ENCODE assay signal across 8 mouse cellular contexts in the genomic region with DNA sequence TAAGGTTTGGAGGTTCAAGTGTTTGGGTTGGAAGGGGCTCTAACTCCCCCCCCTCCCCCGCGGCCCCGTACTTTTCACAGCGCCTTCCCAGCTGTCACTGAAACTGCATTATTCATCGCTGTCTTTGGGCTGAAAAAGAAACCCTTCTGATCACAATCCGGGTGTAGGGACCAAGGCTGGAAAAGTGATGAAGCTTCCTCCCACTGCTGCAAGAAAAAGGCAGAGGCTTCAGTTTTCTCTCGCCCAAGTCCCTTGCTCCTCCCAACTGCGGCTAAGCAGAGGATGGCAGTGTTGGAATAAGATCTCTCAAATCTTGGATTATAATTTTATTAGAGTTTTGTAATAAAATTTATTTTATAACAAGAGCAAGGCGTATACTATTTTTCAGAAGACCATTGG. TPM values are rescaled to one million over a fixed set of nuclear protein-coding genes. Genes with fewer than 3 reads are reported as not detected.
DNase-seq lines count a peak whose midpoint lies in the region; ATAC-seq and TF ChIP-seq lines count a peak whose summit lies in the region.

No protein-coding gene starts in this region.

- H3K4me3 ChIP-seq in cortical plate, adult 2 months (ENCODE audit: insufficient read depth, low read length), result peak overlapping the region; percentile 18; the same call in 1 of the 2 replicates
- H3K4me3 ChIP-seq in hindbrain, embryonic 15.5 days, result peak overlapping the region; percentile 35
- peak overlapping the region; percentile 38 for H3K4me3 ChIP-seq in midbrain, embryonic 15.5 days

- DNase-seq in kidney, adult 18-20 months, result peak; percentile 6
- no peak for DNase-seq in kidney, postnatal 25 days
- no peak for DNase-seq in MN1 (ENCODE audit: low spot score)
- no peak for DNase-seq in left cerebral cortex, postnatal 36 days (ENCODE audit: low spot score in 2 of 2)
- DNase-seq in frontal cortex, postnatal 14 days (ENCODE audit: low spot score in 2 of 2), result no peak

- 8% methylated on average over 9 of the region's 9 CpGs for WGBS in hindbrain, embryonic 15.5 days
- 13% methylated on average over 9 of the region's 9 CpGs for WGBS in midbrain, embryonic 15.5 days

- intact Hi-C loops in left cerebral cortex, postnatal 36 days (cut with DNase I), result loop anchor here (2.0 kb wide), 1 partner anchor 16 kb away; a partner anchor contains a TSS

- peaks cover 4% of the 10 kb centered on the region for H3K4me1 ChIP-seq in cortical plate, adult 2 months (ENCODE audit: control insufficient read depth, insufficient read depth, low read length)
- H3K4me1 ChIP-seq in hindbrain, embryonic 15.5 days (replicated peaks), result peaks cover 34% of the 10 kb centered on the region
- peaks cover 36% of the 10 kb centered on the region for H3K4me1 ChIP-seq in midbrain, embryonic 15.5 days

- H3K36me3 ChIP-seq in hindbrain, embryonic 15.5 days, result no peaks in the 10 kb centered on the region
- no peaks in the 10 kb centered on the region for H3K36me3 ChIP-seq in midbrain, embryonic 15.5 days (replicated peaks)

- no peak for TF ChIP-seq CTCF in cortical plate, adult 2 months (IDR thresholded peaks at IDR 0.05; ENCODE audit: extremely low read depth, insufficient read depth, low read length)

- ATAC-seq in hindbrain, embryonic 15.5 days (ENCODE audit: low FRiP score, low read depth), result no peak
- peak; percentile 5; the same call in 1 of the 2 replicates for ATAC-seq in midbrain, embryonic 15.5 days (replicated peaks)

- H3K4me2 ChIP-seq in hindbrain, embryonic 15.5 days, result peak overlapping the region; percentile 85
- peak overlapping the region; percentile 81 for H3K4me2 ChIP-seq in midbrain, embryonic 15.5 days

- H3K9ac ChIP-seq in hindbrain, embryonic 15.5 days, result peak overlapping the region; percentile 62
- peak overlapping the region; percentile 64 for H3K9ac ChIP-seq in midbrain, embryonic 15.5 days

- H3K9me3 ChIP-seq in hindbrain, embryonic 15.5 days, result no peaks in the 10 kb centered on the region
- no peaks in the 10 kb centered on the region for H3K9me3 ChIP-seq in midbrain, embryonic 15.5 days

- peak overlapping the region; percentile 27; the same call in 1 of the 2 replicates for H3K27ac ChIP-seq in cortical plate, adult 2 months (ENCODE audit: insufficient read depth, low read length)
- H3K27ac ChIP-seq in hindbrain, embryonic 15.5 days (replicated peaks), result peak overlapping the region; percentile 94
- H3K27ac ChIP-seq in midbrain, embryonic 15.5 days, result peak overlapping the region; percentile 95

- no peaks in the 10 kb centered on the region for H3K27me3 ChIP-seq in hindbrain, embryonic 15.5 days
- no peaks in the 10 kb centered on the region; the same call in 1 of the 2 replicates for H3K27me3 ChIP-seq in midbrain, embryonic 15.5 days (replicated peaks)

- TF ChIP-seq POLR2A in cortical plate, adult 2 months (IDR thresholded peaks at IDR 0.05; ENCODE audit: extremely low read depth, insufficient read depth, low read length), result no peak

RNA-seq across cellular contexts. Expression of a gene that starts 2.1 kb away (rescaled TPM):
- 20.6 and 21.4 TPM in 2 replicates for polyA plus RNA-seq in cortical plate, adult 2 months (2012; rRNA removed)
- polyA plus RNA-seq in hindbrain, embryonic 15.5 days (2015; fragmentation: Nextera tagmentation; extraction: Ambion mirVana), result 36.6 and 41.7 TPM in 2 replicates
- 33.5 and 37.7 TPM in 2 replicates for polyA plus RNA-seq in midbrain, embryonic 15.5 days (2015; fragmentation: Nextera tagmentation; extraction: Ambion mirVana)
- 10 to 100 TPM; 19.5 to 20.5 TPM for total RNA-seq in left cerebral cortex, postnatal 36 days (2021)

RNA-seq across cellular contexts. Expression of a gene that starts 13.1 kb away (rescaled TPM):
- polyA plus RNA-seq in cortical plate, adult 2 months (2012; rRNA removed), result 32.5 and 34.1 TPM in 2 replicates
- polyA plus RNA-seq in hindbrain, embryonic 15.5 days (2015; fragmentation: Nextera tagmentation; extraction: Ambion mirVana), result 22.1 and 23.1 TPM in 2 replicates
- 20.5 and 21.2 TPM in 2 replicates for polyA plus RNA-seq in midbrain, embryonic 15.5 days (2015; fragmentation: Nextera tagmentation; extraction: Ambion mirVana)
- 10 to 100 TPM; 30.7 to 38.4 TPM for total RNA-seq in left cerebral cortex, postnatal 36 days (2021)

RNA-seq across cellular contexts. Expression of a gene that starts 15.6 kb away (rescaled TPM):
- polyA plus RNA-seq in cortical plate, adult 2 months (2012; rRNA removed), result 1,153 and 1,156 TPM in 2 replicates
- 317 and 437 TPM in 2 replicates for polyA plus RNA-seq in hindbrain, embryonic 15.5 days (2015; fragmentation: Nextera tagmentation; extraction: Ambion mirVana)
- polyA plus RNA-seq in midbrain, embryonic 15.5 days (2015; fragmentation: Nextera tagmentation; extraction: Ambion mirVana), result 319 and 333 TPM in 2 replicates
- total RNA-seq in left cerebral cortex, postnatal 36 days (2021), result 1,000 to 10,000 TPM; 1,090 to 1,186 TPM

RNA-seq across cellular contexts. Expression of a gene that starts 22.4 kb away (rescaled TPM):
- polyA plus RNA-seq in cortical plate, adult 2 months (2012; rRNA removed), result 48.3 and 57.6 TPM in 2 replicates
- 10.0 and 10.1 TPM in 2 replicates for polyA plus RNA-seq in hindbrain, embryonic 15.5 days (2015; fragmentation: Nextera tagmentation; extraction: Ambion mirVana)
- 11.3 and 12.3 TPM in 2 replicates for polyA plus RNA-seq in midbrain, embryonic 15.5 days (2015; fragmentation: Nextera tagmentation; extraction: Ambion mirVana)
- total RNA-seq in left cerebral cortex, postnatal 36 days (2021), result 100 to 1,000 TPM; 106 to 122 TPM

RNA-seq across cellular contexts. Expression of a gene that starts 27.2 kb away (rescaled TPM):
- 0.57 and 1.2 TPM in 2 replicates for polyA plus RNA-seq in cortical plate, adult 2 months (2012; rRNA removed)
- 28.6 and 36.1 TPM in 2 replicates for polyA plus RNA-seq in hindbrain, embryonic 15.5 days (2015; fragmentation: Nextera tagmentation; extraction: Ambion mirVana)
- 17.7 and 23.9 TPM in 2 replicates for polyA plus RNA-seq in midbrain, embryonic 15.5 days (2015; fragmentation: Nextera tagmentation; extraction: Ambion mirVana)
- total RNA-seq in left cerebral cortex, postnatal 36 days (2021), result 1 to 10 TPM in 1 of 2 experiments, under 1 TPM in 1; 0.43 to 1.1 TPM

Comparison
In these comparisons a context has a peak if more than half of its experiments do, and no peak if none do; other contexts are left out.
1. H3K27ac ChIP-seq: peak in every context shown above with its lines; median percentile 95 in midbrain, embryonic 15.5 days; 94 in hindbrain, embryonic 15.5 days; 27 in cortical plate, adult 2 months.